Mouse (Mus musculus) bone marrow, adult 2 months (tissue): ENCODE results near the gene Eif6.

Source experiments
- CTCF ChIP-seq: fragments of 200-500 bp; IDR thresholded peaks from 2 replicates; pipeline ENCODE4 v1.5.1; 2011; ENCODE audit warnings: low read length, control low read depth; ENCODE audit not compliant: control insufficient read depth, insufficient read depth
- POLR2A ChIP-seq: fragments of 200-500 bp; IDR thresholded peaks from 2 replicates; pipeline ENCODE4 v1.6.1; 2011; ENCODE audit warnings: low read depth, mild to moderate bottlenecking, control low read depth, low read length, borderline replicate concordance; ENCODE audit not compliant: control insufficient read depth

DNA sequence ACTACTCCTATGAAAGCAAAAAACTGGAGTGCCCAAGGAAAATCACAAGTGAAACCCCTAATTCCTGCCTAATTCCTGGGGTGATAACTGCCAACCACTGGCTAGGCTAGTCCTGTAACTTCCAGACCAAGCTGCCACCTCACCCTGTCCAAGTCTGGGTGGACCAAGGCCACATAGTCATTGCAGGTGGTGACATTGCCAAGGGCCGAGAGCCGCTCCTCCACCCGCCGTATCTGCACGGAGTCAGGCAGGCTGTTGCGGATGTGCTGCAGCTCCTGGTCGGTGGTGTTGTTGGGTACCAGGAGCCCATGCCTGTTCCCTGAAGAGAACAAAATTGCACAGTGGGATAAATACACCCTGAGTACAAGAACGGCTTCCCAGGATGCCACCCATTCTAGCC, 3.0 kb downstream of the Eif6 start:
- TF ChIP-seq CTCF (no peak), POLR2A (no peak)
